Mouse (Mus musculus) embryonic fibroblast, embryonic 13.5 days (primary cell): Measurements from ENCODE around the gene Rbms3.

Experiments
- CTCF ChIP-seq: IDR thresholded peaks from 2 replicates; pipeline ENCODE4 v1.5.1; 2011; ENCODE audit warnings: mild to moderate bottlenecking, control low read depth, low read length, moderate library complexity, borderline replicate concordance; ENCODE audit not compliant: insufficient read depth
- POLR2A ChIP-seq: IDR thresholded peaks from 2 replicates; pipeline ENCODE4 v1.6.1; 2011; ENCODE audit warnings: low read depth, mild to moderate bottlenecking, control low read depth, low read length, moderate library complexity

DNA sequence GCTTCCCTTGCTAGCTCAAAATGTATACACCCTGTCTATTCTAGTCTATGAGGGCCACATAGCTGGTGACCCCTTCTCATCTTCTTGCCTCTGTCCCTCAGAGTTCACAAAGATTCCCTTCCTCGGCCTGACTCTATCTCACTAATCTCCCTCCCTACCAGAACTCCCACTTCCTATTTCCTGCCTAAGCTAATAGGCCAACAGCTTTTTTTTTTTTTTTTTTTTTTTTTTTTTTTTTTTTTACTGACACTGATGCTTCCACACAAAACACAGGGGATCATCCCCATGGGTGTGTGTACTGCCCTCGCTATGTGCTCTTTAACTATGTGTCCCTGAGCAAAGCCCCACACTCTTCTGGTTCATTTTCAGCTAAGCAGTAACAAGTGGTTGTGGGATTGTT, 1060.0 kb downstream of the Rbms3 start:
- TF ChIP-seq CTCF (no peak), POLR2A (no peak)
